Mouse (Mus musculus): ENCODE measurements around the gene Dlx1.

DNA sequence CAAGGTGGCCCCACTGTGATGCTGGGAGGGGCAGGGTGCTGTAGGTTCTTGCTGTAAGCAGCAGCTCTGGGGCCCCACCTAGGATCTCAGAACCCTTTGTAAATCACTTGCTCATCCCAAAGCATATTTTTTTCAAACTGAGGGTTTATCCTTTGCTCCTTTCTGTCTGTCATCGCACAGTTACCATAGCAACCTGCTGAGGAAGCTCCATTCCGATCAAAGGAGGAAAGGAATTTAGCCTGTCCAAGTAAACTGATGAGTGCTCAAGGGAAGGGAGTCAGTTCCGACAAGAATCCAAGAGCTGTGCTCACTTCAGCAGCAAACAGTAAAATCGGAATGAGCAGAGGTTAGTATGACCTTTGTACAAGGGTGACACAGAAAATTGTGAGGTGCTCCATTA, 32.9 kb upstream of the Dlx1 start:
- TF ChIP-seq CTCF (IDR thresholded peaks at IDR 0.05; ENCODE audit: low read depth, low read length) (no peak), TAL1 (conservative IDR thresholded peaks at IDR 0.05; ENCODE audit: low read depth, low read length) (no peak), GATA2 (IDR thresholded peaks at IDR 0.05; ENCODE audit: borderline replicate concordance, low read depth, low read length) (no peak)
